Mouse (Mus musculus) limb, embryonic 14.5 days (tissue): ENCODE results near the gene Wdr72. TPM values are rescaled to one million over a fixed set of nuclear protein-coding genes. Genes with fewer than 3 reads are reported as not detected.
A peak's percentile ranks its signal among the peaks of the same experiment; 100 is the strongest.

Experiments used
- ATAC-seq: fragments of 200-750 bp; cut with Nextera tagmentation; 2 replicates; pipeline ENCODE4 v1.8.0; 2017; ENCODE audit warnings: low read depth, moderate number of reproducible peaks, moderate TSS enrichment; ENCODE audit not compliant: low FRiP score
- DNase-seq: peaks from one replicate; pipeline ENCODE4 v3.0.0-alpha.2; 2015; ENCODE audit warnings: low spot score
- H3K27ac ChIP-seq: fragments of 300-500 bp; sonication (generic); replicated peaks from 2 replicates; pipeline ENCODE4 v1.5.1; 2014; ENCODE audit warnings: low read depth, mild to moderate bottlenecking, low read length, moderate library complexity, mixed read lengths
- H3K27me3 ChIP-seq: fragments of 300-500 bp; sonication (generic); 2 replicates; pipeline ENCODE4 v1.6.1; 2014; ENCODE audit warnings: low read length, mixed read lengths; ENCODE audit not compliant: control insufficient read depth, insufficient read depth
- H3K36me3 ChIP-seq: fragments of 300-500 bp; sonication (generic); 2 replicates; pipeline ENCODE4 v1.6.1; 2014; ENCODE audit warnings: mild to moderate bottlenecking, low read length, moderate library complexity, mixed read lengths; ENCODE audit not compliant: control insufficient read depth, insufficient read depth
- H3K4me1 ChIP-seq: fragments of 300-500 bp; sonication (generic); 2 replicates; pipeline ENCODE4 v1.6.1; 2014; ENCODE audit warnings: antibody characterized with exemption, low read length, mixed read lengths; ENCODE audit not compliant: control insufficient read depth, insufficient read depth
- H3K4me2 ChIP-seq: fragments of 300-500 bp; sonication (generic); replicated peaks from 2 replicates; pipeline ENCODE4 v1.6.1; 2014; ENCODE audit warnings: low read depth, mild to moderate bottlenecking, low read length, moderate library complexity; ENCODE audit not compliant: severe bottlenecking
- H3K4me3 ChIP-seq: fragments of 300-500 bp; sonication (generic); replicated peaks from 2 replicates; pipeline ENCODE4 v1.5.1; 2014; ENCODE audit warnings: low read length
- H3K9ac ChIP-seq: fragments of 300-500 bp; sonication (generic); 2 replicates; pipeline ENCODE4 v1.6.1; 2014; ENCODE audit warnings: mild to moderate bottlenecking, low read depth, low read length, moderate library complexity; ENCODE audit not compliant: severe bottlenecking
- H3K9me3 ChIP-seq: fragments of 300-500 bp; sonication (generic); 2 replicates; pipeline ENCODE4 v1.6.1; 2016; ENCODE audit warnings: low read length; ENCODE audit not compliant: control insufficient read depth
- POLR2A ChIP-seq: fragments of 200-500 bp; IDR thresholded peaks from 2 replicates; pipeline ENCODE4 v1.8.0; 2012; ENCODE audit warnings: inconsistent platforms, mild to moderate bottlenecking, moderate library complexity, borderline replicate concordance; ENCODE audit not compliant: insufficient read depth, insufficient read length; ENCODE audit errors: extremely low read depth
- WGBS: fragments of 180-500 bp; shearing (Covaris S2); extraction: QIAGEN DNeasy Blood & Tissue Kit; methylation state at CpG from one replicate; pipeline ENCODE4 v1.1.7; 2014; 5-methylcytosine and 5-hydroxymethylcytosine counted together
- polyA plus RNA-seq, 2 experiments: library from polyadenylated mRNA; depleted of rRNA in 1 of 2; stranded (reverse) in 1 of 2; unstranded in 1 of 2; fragments of >200 nt; fragmentation: Nextera tagmentation in 1 of 2; extraction: Ambion mirVana in 1 of 2; gene quantifications; 2 replicates each; pipeline versions ENCODE4 v1.2.1 to v1.2.3; 2012 to 2014

Gene Wdr72
- polyA plus RNA-seq, 2 experiments: 0.14 to 0.25 TPM

GRCm38 (mm10) chr9:74165697-74166096 is 55.5 kb downstream of the Wdr72 start:
- no peak overlapping the region for H3K9ac ChIP-seq
- WGBS: 90% methylated on average over 2 of the region's 2 CpGs
- DNase-seq (no peak), ATAC-seq (no peak)
- H3K4me1 ChIP-seq: no peaks in the 10 kb centered on the region
- no peak for TF ChIP-seq POLR2A
- H3K36me3 ChIP-seq: no peaks in the 10 kb centered on the region
- H3K27ac ChIP-seq: no peak overlapping the region
- no peak overlapping the region for H3K4me2 ChIP-seq
- H3K9me3 ChIP-seq: no peaks in the 10 kb centered on the region
- no peaks in the 10 kb centered on the region for H3K27me3 ChIP-seq
- H3K4me3 ChIP-seq: no peak overlapping the region

DNA sequence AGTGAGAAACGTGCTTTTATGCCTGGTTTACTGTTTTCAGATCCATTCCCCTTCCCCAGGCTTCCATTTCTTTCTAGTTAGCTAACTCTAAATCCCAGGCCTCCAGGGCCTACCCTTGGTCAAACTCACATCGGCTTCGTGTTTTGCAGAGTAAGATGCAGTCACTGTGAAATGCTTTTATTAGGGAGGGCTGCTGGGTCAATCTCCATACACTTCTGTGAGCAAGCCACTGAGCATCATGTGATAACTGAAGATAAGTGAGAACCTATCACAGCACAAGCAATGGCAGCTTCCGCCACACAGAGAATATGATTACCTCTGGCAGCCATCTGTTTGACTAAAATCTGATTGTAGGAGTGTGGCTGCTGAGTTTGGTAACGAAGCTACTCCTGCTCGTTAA is 59.7 kb downstream of the Wdr72 start:
- Histone ChIP-seq H3K4me1 (no peaks in the 10 kb centered on the region), H3K27me3 (no peaks in the 10 kb centered on the region), H3K36me3 (no peaks in the 10 kb centered on the region), H3K4me2 (no peak overlapping the region), H3K9ac (no peak overlapping the region), H3K4me3 (no peak overlapping the region), H3K27ac (no peak overlapping the region), H3K9me3 (no peaks in the 10 kb centered on the region)
- no peak for DNase-seq
- no peak for TF ChIP-seq POLR2A
- 58% methylated on average over 6 of the region's 6 CpGs for WGBS
- no peak for ATAC-seq

- no peaks in the 10 kb centered on the region for H3K36me3 ChIP-seq
- no peak overlapping the region for H3K9ac ChIP-seq
- 13% methylated on average over 16 of the region's 16 CpGs for WGBS
- no peak for TF ChIP-seq POLR2A
- no peaks in the 10 kb centered on the region for H3K27me3 ChIP-seq
- no peak overlapping the region for H3K27ac ChIP-seq
- no peaks in the 10 kb centered on the region for H3K4me1 ChIP-seq
- H3K9me3 ChIP-seq: no peaks in the 10 kb centered on the region
- H3K4me3 ChIP-seq: no peak overlapping the region
- DNase-seq (peak; percentile 21), ATAC-seq (no peak)
- H3K4me2 ChIP-seq: peak overlapping the region; percentile 39
Measured at GRCm38 (mm10) chr9:74186748-74187400, 76.7 kb downstream of the Wdr72 start.

GRCm38 (mm10) chr9:74187401-74188029 is 77.4 kb downstream of the Wdr72 start:
- ATAC-seq (no peak), DNase-seq (no peak)
- no peaks in the 10 kb centered on the region for H3K27me3 ChIP-seq
- H3K4me2 ChIP-seq: no peak overlapping the region
- no peak overlapping the region for H3K4me3 ChIP-seq
- H3K4me1 ChIP-seq: no peaks in the 10 kb centered on the region
- H3K9me3 ChIP-seq: no peaks in the 10 kb centered on the region
- WGBS: 45% methylated on average over 8 of the region's 8 CpGs
- H3K36me3 ChIP-seq: no peaks in the 10 kb centered on the region
- no peak overlapping the region for H3K9ac ChIP-seq
- no peak overlapping the region for H3K27ac ChIP-seq
- no peak for TF ChIP-seq POLR2A

- no peak overlapping the region for H3K4me3 ChIP-seq
- H3K9ac ChIP-seq: no peak overlapping the region
- no peaks in the 10 kb centered on the region for H3K36me3 ChIP-seq
- no peak for DNase-seq
- WGBS: 81% methylated on average over 2 of the region's 2 CpGs
- no peaks in the 10 kb centered on the region for H3K27me3 ChIP-seq
- no peak overlapping the region for H3K27ac ChIP-seq
- no peaks in the 10 kb centered on the region for H3K4me1 ChIP-seq
- no peak overlapping the region for H3K4me2 ChIP-seq
- TF ChIP-seq POLR2A: no peak
- no peaks in the 10 kb centered on the region for H3K9me3 ChIP-seq
- no peak for ATAC-seq
Measured at GRCm38 (mm10) chr9:74194898-74195297, 84.7 kb downstream of the Wdr72 start.
